Mouse (Mus musculus) natural killer cell, adult 2 months (primary cell): ENCODE results near the gene Borcs8.

Experiments
- DNase-seq, 2 experiments: peaks; one replicate each; pipeline ENCODE4 v3.0.0; 2022; ENCODE audit warnings: low spot score in 2 of 2

Borcs8 gene

GRCm38 (mm10) chr8:70139026-70139857 is at the start of gene Borcs8, which contains the start of the genes Rfxank and Mef2b:
Gene Borcs8, plus strand, starts transcription at chr8:70139499.
Gene Rfxank, minus strand, starts transcription at chr8:70139154.
Gene Mef2b, plus strand, starts transcription at chr8:70139711.
- DNase-seq: peak; percentile 99

GRCm38 (mm10) chr8:70092786-70093185 is 46.5 kb upstream of the Borcs8 start:
- DNase-seq: no peak

GRCm38 (mm10) chr8:70099276-70099675 is 40.0 kb upstream of the Borcs8 start:
- no peak for DNase-seq

GRCm38 (mm10) chr8:70100241-70100640 is 39.1 kb upstream of the Borcs8 start:
- no peak for DNase-seq

GRCm38 (mm10) chr8:70104506-70104905 is 34.8 kb upstream of the Borcs8 start:
- DNase-seq: peak; percentile 45 to 62

GRCm38 (mm10) chr8:70104922-70105321 is 34.4 kb upstream of the Borcs8 start:
- no peak for DNase-seq

- peak in 1 of 2 experiments; percentile 13 for DNase-seq
These were observed 28.8 kb upstream of the Borcs8 start for GRCm38 (mm10) chr8:70110451-70110850.

- no peak for DNase-seq
These were observed 28.0 kb upstream of the Borcs8 start for GRCm38 (mm10) chr8:70111192-70111795.

GRCm38 (mm10) chr8:70112401-70113016 is 26.8 kb upstream of the Borcs8 start:
- DNase-seq: no peak

- no peak for DNase-seq
These were observed 24.8 kb upstream of the Borcs8 start for GRCm38 (mm10) chr8:70114488-70114887.

GRCm38 (mm10) chr8:70114892-70115291 is 24.4 kb upstream of the Borcs8 start:
- no peak for DNase-seq

- no peak for DNase-seq
These were observed 21.7 kb upstream of the Borcs8 start for GRCm38 (mm10) chr8:70117611-70118010.

- DNase-seq: no peak
These were observed 20.3 kb upstream of the Borcs8 start for GRCm38 (mm10) chr8:70118726-70119700.

- DNase-seq: peak in 1 of 2 experiments; percentile 30
These were observed 18.6 kb upstream of the Borcs8 start, which contains the start of gene Ncan for GRCm38 (mm10) chr8:70120667-70121066. Gene Ncan, minus strand, starts transcription at chr8:70120873.

- DNase-seq: no peak
These were observed 16.4 kb upstream of the Borcs8 start for GRCm38 (mm10) chr8:70122863-70123262.

- DNase-seq: no peak
These were observed 14.3 kb upstream of the Borcs8 start for GRCm38 (mm10) chr8:70124992-70125391.

GRCm38 (mm10) chr8:70128435-70128834 is 10.9 kb upstream of the Borcs8 start:
- no peak for DNase-seq

- no peak for DNase-seq
These were observed 9.9 kb upstream of the Borcs8 start for GRCm38 (mm10) chr8:70129309-70129952.

- no peak for DNase-seq
These were observed 9.2 kb upstream of the Borcs8 start for GRCm38 (mm10) chr8:70130066-70130465.

- peak; percentile 71 to 84 for DNase-seq
These were observed 8.0 kb upstream of the Borcs8 start, which contains the start of gene Nr2c2ap for GRCm38 (mm10) chr8:70131166-70131883. Gene Nr2c2ap, plus strand, starts transcription at chr8:70131333.
